Mouse (Mus musculus) lung, postnatal 0 days (tissue): Measurements from ENCODE around the gene Gjb5.

Experiments
- CTCF ChIP-seq: IDR thresholded peaks from 2 replicates; pipeline ENCODE4 v1.5.1; 2016; ENCODE audit warnings: antibody characterized with exemption, mild to moderate bottlenecking
- EP300 ChIP-seq: IDR thresholded peaks from 2 replicates; pipeline ENCODE4 v1.6.1; 2016; ENCODE audit warnings: antibody characterized with exemption, mild to moderate bottlenecking, control low read depth

DNA sequence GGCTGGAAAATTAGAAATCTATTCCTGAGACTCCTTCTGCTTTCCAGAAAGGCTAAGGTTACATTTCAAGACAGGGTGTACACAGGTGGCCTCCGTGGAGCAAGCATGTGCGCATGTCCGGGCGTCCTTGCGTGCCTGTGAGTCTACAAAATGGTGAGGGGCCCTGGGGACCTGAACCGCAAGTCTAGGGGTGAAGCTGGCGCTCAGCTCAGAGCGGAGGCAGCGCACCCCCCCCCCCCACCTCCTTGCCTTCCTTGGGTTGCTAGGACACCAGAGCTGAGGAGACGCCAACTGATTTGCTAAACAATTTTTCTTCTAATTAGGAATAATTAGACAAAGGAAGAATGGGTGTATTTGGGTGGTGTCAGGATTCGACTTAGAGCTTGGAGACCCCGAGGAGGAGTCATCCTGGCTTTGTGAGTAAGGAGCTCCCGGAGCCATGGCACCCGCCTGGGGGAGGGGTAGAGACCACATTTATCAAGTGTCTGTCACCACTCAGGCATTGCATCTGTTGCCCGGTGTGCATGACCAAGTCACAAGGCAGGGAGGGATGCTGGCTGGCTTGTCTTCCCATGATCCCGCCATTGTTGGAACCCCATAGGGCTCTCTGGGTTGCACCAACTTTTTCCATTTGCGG lies 17.7 kb upstream of the Gjb5 start:
- TF ChIP-seq EP300 (no peak), CTCF (no peak)
